Mouse (Mus musculus): ENCODE measurements at regions not wholly inside any gene's neighbourhood (a gene's known extent, or its start where the extent isn't known, plus 50 kb on each side); places are given as distances from the start of the nearest gene placed in this dataset.

DNA sequence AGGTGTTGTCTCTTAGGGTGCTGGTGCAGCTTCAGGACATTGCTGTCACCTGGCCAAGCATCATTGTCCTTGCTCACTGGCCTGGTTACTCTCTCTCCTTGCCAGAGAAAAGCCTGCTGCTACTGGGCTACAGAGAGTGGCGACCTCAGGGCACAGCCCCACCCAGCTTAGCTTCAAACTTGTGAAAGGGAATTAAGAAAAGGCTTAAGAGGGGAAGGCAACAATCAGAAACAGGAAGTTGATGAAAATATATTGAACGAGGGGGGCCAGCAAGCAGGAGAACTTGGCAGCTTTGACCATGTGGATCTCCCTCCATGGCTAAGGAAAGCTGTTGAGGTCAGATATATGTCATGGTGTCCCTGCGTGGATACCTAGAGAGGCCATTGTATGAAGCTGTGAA is 151.1 kb downstream of the Cd24a start:
- WGBS: 55% methylated on average over 3 of the region's 3 CpGs
- no peaks in the 10 kb centered on the region for H3K9me3 ChIP-seq (replicated peaks; ENCODE audit: control insufficient read depth, low read length)
- no peak overlapping the region for H3K4me3 ChIP-seq (ENCODE audit: low read depth, low read length)
- H3K27me3 ChIP-seq (ENCODE audit: control insufficient read depth, insufficient read depth, low read length): no peaks in the 10 kb centered on the region
- no peak for TF ChIP-seq CTCF (IDR thresholded peaks at IDR 0.05; ENCODE audit: low read depth)
- no peak overlapping the region for H3K9ac ChIP-seq (replicated peaks; ENCODE audit: low read depth, low read length)
- H3K4me2 ChIP-seq (ENCODE audit: low read depth, low read length): no peak overlapping the region
- no peak overlapping the region for H3K27ac ChIP-seq (ENCODE audit: low read depth)
- no peaks in the 10 kb centered on the region for H3K4me1 ChIP-seq (ENCODE audit: control insufficient read depth, insufficient read depth)
- DNase-seq (ENCODE audit: low spot score) (no peak), ATAC-seq (ENCODE audit: insufficient read depth, low read depth) (no peak)
- no peaks in the 10 kb centered on the region for H3K36me3 ChIP-seq (replicated peaks; ENCODE audit: control insufficient read depth, insufficient read depth, low read length)

DNA sequence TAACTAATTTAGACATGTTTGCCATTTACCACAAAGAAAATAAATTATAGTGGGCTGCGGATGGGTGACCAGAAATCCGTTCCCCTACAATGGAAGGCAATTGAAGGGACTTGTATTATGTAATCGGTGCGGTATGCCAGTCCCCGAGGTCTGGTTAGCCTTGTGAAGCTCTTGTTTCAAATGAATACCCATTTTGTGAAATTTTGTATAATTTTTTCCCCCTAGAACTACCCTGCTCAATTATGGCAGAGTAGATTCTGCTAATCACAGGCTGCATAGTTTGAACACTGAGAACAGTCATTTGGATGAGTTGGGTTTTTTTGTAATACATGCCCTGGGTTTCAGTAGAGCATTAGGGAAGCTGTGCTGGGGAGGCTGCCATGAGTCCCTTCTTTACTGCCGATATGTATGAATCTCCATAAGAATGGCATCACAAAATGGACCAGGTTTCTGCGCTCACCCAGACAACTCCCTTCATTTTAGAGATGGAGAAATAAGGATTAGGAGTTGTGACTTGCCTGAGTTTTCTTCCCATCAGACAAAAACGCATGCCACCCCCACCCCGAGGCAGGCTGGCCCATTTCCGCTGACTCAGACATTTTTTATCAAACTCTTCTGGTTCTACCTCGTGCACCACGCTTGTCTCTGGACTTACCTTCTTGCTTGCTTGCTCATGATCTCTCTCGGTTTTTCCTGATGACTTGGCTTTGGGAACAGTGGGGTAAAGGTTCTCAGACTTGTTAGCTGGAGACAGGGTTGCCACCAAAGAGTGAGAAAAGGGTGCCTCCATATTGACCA is 155.7 kb downstream of the Cd24a start:
- ATAC-seq (ENCODE audit: insufficient read depth, low read depth) (no peak), DNase-seq (ENCODE audit: low spot score) (no peak)
- TF ChIP-seq CTCF (IDR thresholded peaks at IDR 0.05; ENCODE audit: low read depth) (no peak), EP300 (IDR thresholded peaks at IDR 0.05; ENCODE audit: low read depth) (no peak)
- no peaks in the 10 kb centered on the region for H3K36me3 ChIP-seq (replicated peaks; ENCODE audit: control insufficient read depth, insufficient read depth, low read length)
- WGBS: 80% methylated on average over 13 of the region's 13 CpGs
- no peaks in the 10 kb centered on the region for H3K27me3 ChIP-seq (ENCODE audit: control insufficient read depth, insufficient read depth, low read length)
- no peak overlapping the region for H3K9ac ChIP-seq (replicated peaks; ENCODE audit: low read depth, low read length)
- no peaks in the 10 kb centered on the region for H3K9me3 ChIP-seq (replicated peaks; ENCODE audit: control insufficient read depth, low read length)
- no peak overlapping the region for H3K4me2 ChIP-seq (ENCODE audit: low read depth, low read length)
- no peak overlapping the region for H3K4me3 ChIP-seq (ENCODE audit: low read depth, low read length)
- H3K4me1 ChIP-seq (ENCODE audit: control insufficient read depth, insufficient read depth): no peaks in the 10 kb centered on the region
- H3K27ac ChIP-seq (ENCODE audit: low read depth): no peak overlapping the region

DNA sequence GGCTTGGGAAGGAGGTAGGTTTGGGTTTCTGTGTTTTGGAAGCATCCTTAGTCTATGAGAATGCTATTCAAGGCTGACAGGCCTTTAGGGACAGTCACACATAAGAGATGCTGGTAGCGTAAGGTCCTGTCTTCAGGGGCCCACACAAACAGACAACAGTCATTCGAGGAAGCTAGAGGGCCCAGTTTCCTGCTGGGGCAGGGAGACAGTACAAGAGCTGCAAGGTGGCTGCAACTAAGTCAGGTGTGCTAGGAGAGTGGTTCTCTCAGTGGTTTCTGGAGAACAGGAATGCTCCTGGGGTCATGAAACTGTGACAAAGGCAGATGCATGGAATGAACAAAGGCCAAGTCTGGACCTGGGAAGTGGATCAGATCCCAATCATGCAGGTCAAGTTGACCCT is 161.1 kb downstream of the Cd24a start:
- Histone ChIP-seq H3K27me3 (ENCODE audit: control insufficient read depth, insufficient read depth, low read length) (no peaks in the 10 kb centered on the region), H3K4me2 (ENCODE audit: low read depth, low read length) (no peak overlapping the region), H3K4me1 (ENCODE audit: control insufficient read depth, insufficient read depth) (peaks cover 21% of the 10 kb centered on the region), H3K4me3 (ENCODE audit: low read depth, low read length) (no peak overlapping the region), H3K27ac (ENCODE audit: low read depth) (peak overlapping the region; percentile 66; the same call in 1 of the 2 replicates), H3K9ac (replicated peaks; ENCODE audit: low read depth, low read length) (no peak overlapping the region), H3K9me3 (replicated peaks; ENCODE audit: control insufficient read depth, low read length) (no peaks in the 10 kb centered on the region), H3K36me3 (replicated peaks; ENCODE audit: control insufficient read depth, insufficient read depth, low read length) (no peaks in the 10 kb centered on the region)
- ATAC-seq (ENCODE audit: insufficient read depth, low read depth) (no peak), DNase-seq (ENCODE audit: low spot score) (no peak)
- 78% methylated on average over 2 of the region's 2 CpGs for WGBS
- TF ChIP-seq CTCF (IDR thresholded peaks at IDR 0.05; ENCODE audit: low read depth): no peak
- no peak for TF ChIP-seq EP300 (IDR thresholded peaks at IDR 0.05; ENCODE audit: low read depth)

DNA sequence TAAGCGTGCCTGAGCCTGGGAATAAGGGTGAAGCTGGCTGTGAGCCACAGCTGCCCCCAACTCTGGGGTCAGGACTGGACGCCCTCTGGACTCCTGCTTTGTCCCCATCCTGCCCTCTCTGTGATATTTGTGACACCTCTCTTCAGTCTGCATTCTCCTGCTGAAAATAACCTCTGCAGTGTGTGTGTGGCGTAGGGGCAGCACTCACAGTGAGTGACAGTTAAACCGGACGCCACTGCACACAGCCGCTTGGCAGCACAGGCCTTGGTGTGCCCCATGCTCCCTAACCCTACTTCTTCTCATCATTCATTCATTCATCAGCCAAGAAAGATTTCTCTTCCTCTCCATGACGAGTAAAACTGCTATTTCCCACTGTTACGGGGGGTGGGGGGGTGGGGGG is 161.6 kb downstream of the Cd24a start:
- Histone ChIP-seq H3K9me3 (replicated peaks; ENCODE audit: control insufficient read depth, low read length) (no peaks in the 10 kb centered on the region), H3K4me1 (ENCODE audit: control insufficient read depth, insufficient read depth) (peaks cover 21% of the 10 kb centered on the region), H3K4me2 (ENCODE audit: low read depth, low read length) (peak overlapping the region; percentile 36; the same call in 1 of the 2 replicates), H3K4me3 (ENCODE audit: low read depth, low read length) (no peak overlapping the region), H3K9ac (replicated peaks; ENCODE audit: low read depth, low read length) (no peak overlapping the region), H3K27ac (ENCODE audit: low read depth) (peak overlapping the region; percentile 66; the same call in 1 of the 2 replicates), H3K27me3 (ENCODE audit: control insufficient read depth, insufficient read depth, low read length) (no peaks in the 10 kb centered on the region), H3K36me3 (replicated peaks; ENCODE audit: control insufficient read depth, insufficient read depth, low read length) (no peaks in the 10 kb centered on the region)
- DNase-seq (ENCODE audit: low spot score) (peak; percentile 56), ATAC-seq (ENCODE audit: insufficient read depth, low read depth) (peak; percentile 80)
- 23% methylated on average over 8 of the region's 8 CpGs for WGBS
- TF ChIP-seq CTCF (IDR thresholded peaks at IDR 0.05; ENCODE audit: low read depth): no peak
- no peak for TF ChIP-seq EP300 (IDR thresholded peaks at IDR 0.05; ENCODE audit: low read depth)

DNA sequence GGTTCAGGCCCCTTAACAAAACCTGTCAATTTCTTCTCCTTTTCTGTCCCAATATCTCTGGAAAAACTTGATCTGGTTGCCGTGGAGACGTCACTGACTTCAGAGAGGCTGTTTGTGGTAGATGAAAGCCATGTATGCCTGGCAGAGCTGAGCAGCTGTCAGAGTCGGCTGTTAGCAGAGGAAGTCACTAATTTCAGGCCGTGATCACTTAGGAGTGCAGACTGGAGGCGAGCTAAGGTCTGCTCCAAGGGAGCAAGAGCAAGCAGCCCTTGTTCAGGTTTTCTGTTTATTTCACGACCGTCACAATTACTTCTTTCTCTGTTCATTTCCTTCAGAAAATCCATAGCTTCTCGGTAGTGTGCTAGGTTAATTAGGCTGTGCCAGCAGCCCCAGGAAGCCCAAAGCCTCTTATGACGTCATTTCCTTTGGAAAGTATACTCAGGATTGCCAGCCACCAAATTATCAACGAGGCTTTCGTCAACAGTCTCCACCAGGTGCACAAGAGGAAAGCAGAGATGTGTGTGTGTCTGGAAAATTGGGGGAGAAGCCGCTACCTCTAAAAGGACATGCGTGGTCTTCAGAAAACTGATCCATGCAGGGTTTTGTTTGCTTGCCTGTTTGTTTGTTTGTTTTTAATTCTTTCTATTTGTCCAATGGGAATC is 161.2 kb downstream of the Qrsl1 start:
- H3K9me3 ChIP-seq (replicated peaks; ENCODE audit: control insufficient read depth, low read length): no peaks in the 10 kb centered on the region
- ATAC-seq (ENCODE audit: insufficient read depth, low read depth): 0 out of 2 replicates have a peak, but pooled peaks have one; percentile 7
- H3K4me3 ChIP-seq (ENCODE audit: low read depth, low read length): no peak overlapping the region
- H3K27ac ChIP-seq (ENCODE audit: low read depth): peak overlapping the region; percentile 66; the same call in 1 of the 2 replicates
- H3K9ac ChIP-seq (replicated peaks; ENCODE audit: low read depth, low read length): peak overlapping the region; percentile 29; the same call in 1 of the 2 replicates
- no peak for DNase-seq (ENCODE audit: low spot score)
- H3K36me3 ChIP-seq (replicated peaks; ENCODE audit: control insufficient read depth, insufficient read depth, low read length): no peaks in the 10 kb centered on the region
- WGBS: 33% methylated on average over 13 of the region's 13 CpGs
- peaks cover 21% of the 10 kb centered on the region for H3K4me1 ChIP-seq (ENCODE audit: control insufficient read depth, insufficient read depth)
- TF ChIP-seq CTCF (IDR thresholded peaks at IDR 0.05; ENCODE audit: low read depth) (no peak), EP300 (IDR thresholded peaks at IDR 0.05; ENCODE audit: low read depth) (no peak)
- peak overlapping the region; percentile 36 for H3K4me2 ChIP-seq (ENCODE audit: low read depth, low read length)
- H3K27me3 ChIP-seq (ENCODE audit: control insufficient read depth, insufficient read depth, low read length): no peaks in the 10 kb centered on the region
